Mouse (Mus musculus): ENCODE results near the gene Atg9a. TPM values are rescaled to one million over a fixed set of nuclear protein-coding genes. Genes with fewer than 3 reads are reported as not detected.

The Atg9a gene
- polyA plus RNA-seq, 1 experiment from 2014 or later: 60.8 TPM

GRCm38 (mm10) chr1:75168093-75168471, 23.9 kb downstream of the Atg9a start:
- peaks cover 20% of the 10 kb centered on the region for H3K36me3 ChIP-seq (ENCODE audit: control insufficient read depth, insufficient read depth, low read length)
- H3K9me3 ChIP-seq (replicated peaks; ENCODE audit: control insufficient read depth, low read length, poor library complexity, severe bottlenecking): no peaks in the 10 kb centered on the region
- no peaks in the 10 kb centered on the region; the same call in 1 of the 2 replicates for H3K27me3 ChIP-seq (ENCODE audit: control insufficient read depth, insufficient read depth, low read depth, low read length)
- peaks cover 9% of the 10 kb centered on the region for H3K4me1 ChIP-seq (ENCODE audit: control insufficient read depth, insufficient read depth, low read length)
- peak overlapping the region; percentile 85 for H3K4me2 ChIP-seq (ENCODE audit: low read length)
- peak; percentile 73 for ATAC-seq
- peak overlapping the region; percentile 82 for H3K4me3 ChIP-seq (ENCODE audit: low read depth, low read length)
- WGBS: 8% methylated on average over 7 of the region's 7 CpGs
- peak overlapping the region; percentile 91 for H3K9ac ChIP-seq (ENCODE audit: low read depth, low read length)
- peak overlapping the region; percentile 90 for H3K27ac ChIP-seq (ENCODE audit: low read length)

GRCm38 (mm10) chr1:75160256-75160617, 31.8 kb downstream of the Atg9a start:
- Histone ChIP-seq H3K4me1 (ENCODE audit: control insufficient read depth, insufficient read depth, low read length) (no peaks in the 10 kb centered on the region), H3K9me3 (replicated peaks; ENCODE audit: control insufficient read depth, low read length, poor library complexity, severe bottlenecking) (no peaks in the 10 kb centered on the region), H3K36me3 (ENCODE audit: control insufficient read depth, insufficient read depth, low read length) (no peaks in the 10 kb centered on the region), H3K9ac (ENCODE audit: low read depth, low read length) (no peak overlapping the region), H3K27ac (ENCODE audit: low read length) (no peak overlapping the region), H3K4me2 (ENCODE audit: low read length) (no peak overlapping the region), H3K27me3 (ENCODE audit: control insufficient read depth, insufficient read depth, low read depth, low read length) (no peaks in the 10 kb centered on the region; the same call in 1 of the 2 replicates), H3K4me3 (ENCODE audit: low read depth, low read length) (no peak overlapping the region)
- no peak for ATAC-seq
- WGBS: 78% methylated on average over 4 of the region's 4 CpGs

GRCm38 (mm10) chr1:75159540-75160255, 32.3 kb downstream of the Atg9a start:
- H3K27me3 ChIP-seq (ENCODE audit: control insufficient read depth, insufficient read depth, low read depth, low read length): no peaks in the 10 kb centered on the region; the same call in 1 of the 2 replicates
- no peaks in the 10 kb centered on the region for H3K36me3 ChIP-seq (ENCODE audit: control insufficient read depth, insufficient read depth, low read length)
- no peak for ATAC-seq
- no peak overlapping the region for H3K4me2 ChIP-seq (ENCODE audit: low read length)
- H3K9me3 ChIP-seq (replicated peaks; ENCODE audit: control insufficient read depth, low read length, poor library complexity, severe bottlenecking): no peaks in the 10 kb centered on the region
- H3K4me1 ChIP-seq (ENCODE audit: control insufficient read depth, insufficient read depth, low read length): no peaks in the 10 kb centered on the region
- H3K4me3 ChIP-seq (ENCODE audit: low read depth, low read length): no peak overlapping the region
- H3K9ac ChIP-seq (ENCODE audit: low read depth, low read length): no peak overlapping the region
- no peak overlapping the region for H3K27ac ChIP-seq (ENCODE audit: low read length)
- WGBS: 69% methylated on average over 5 of the region's 5 CpGs

- H3K4me2 ChIP-seq (ENCODE audit: low read length): no peak overlapping the region
- H3K36me3 ChIP-seq (ENCODE audit: control insufficient read depth, insufficient read depth, low read length): no peaks in the 10 kb centered on the region
- no peaks in the 10 kb centered on the region for H3K9me3 ChIP-seq (replicated peaks; ENCODE audit: control insufficient read depth, low read length, poor library complexity, severe bottlenecking)
- no peaks in the 10 kb centered on the region for H3K4me1 ChIP-seq (ENCODE audit: control insufficient read depth, insufficient read depth, low read length)
- H3K9ac ChIP-seq (ENCODE audit: low read depth, low read length): no peak overlapping the region
- no peak overlapping the region for H3K27ac ChIP-seq (ENCODE audit: low read length)
- H3K4me3 ChIP-seq (ENCODE audit: low read depth, low read length): no peak overlapping the region
- no peak for ATAC-seq
- no peaks in the 10 kb centered on the region for H3K27me3 ChIP-seq (ENCODE audit: control insufficient read depth, insufficient read depth, low read depth, low read length)
Observed at GRCm38 (mm10) chr1:75158990-75159389, 33.0 kb downstream of the Atg9a start.

GRCm38 (mm10) chr1:75155837-75156236, 36.2 kb downstream of the Atg9a start:
- Histone ChIP-seq H3K27ac (ENCODE audit: low read length) (no peak overlapping the region), H3K27me3 (ENCODE audit: control insufficient read depth, insufficient read depth, low read depth, low read length) (no peaks in the 10 kb centered on the region), H3K4me1 (ENCODE audit: control insufficient read depth, insufficient read depth, low read length) (no peaks in the 10 kb centered on the region), H3K36me3 (ENCODE audit: control insufficient read depth, insufficient read depth, low read length) (no peaks in the 10 kb centered on the region), H3K9ac (ENCODE audit: low read depth, low read length) (no peak overlapping the region), H3K4me2 (ENCODE audit: low read length) (no peak overlapping the region), H3K4me3 (ENCODE audit: low read depth, low read length) (no peak overlapping the region), H3K9me3 (replicated peaks; ENCODE audit: control insufficient read depth, low read length, poor library complexity, severe bottlenecking) (no peaks in the 10 kb centered on the region)
- 68% methylated on average over 3 of the region's 3 CpGs for WGBS
- ATAC-seq: no peak

- Histone ChIP-seq H3K9me3 (replicated peaks; ENCODE audit: control insufficient read depth, low read length, poor library complexity, severe bottlenecking) (no peaks in the 10 kb centered on the region), H3K36me3 (ENCODE audit: control insufficient read depth, insufficient read depth, low read length) (peaks cover 33% of the 10 kb centered on the region), H3K4me2 (ENCODE audit: low read length) (no peak overlapping the region), H3K27me3 (ENCODE audit: control insufficient read depth, insufficient read depth, low read depth, low read length) (no peaks in the 10 kb centered on the region), H3K4me1 (ENCODE audit: control insufficient read depth, insufficient read depth, low read length) (peaks cover 9% of the 10 kb centered on the region), H3K9ac (ENCODE audit: low read depth, low read length) (no peak overlapping the region), H3K4me3 (ENCODE audit: low read depth, low read length) (no peak overlapping the region), H3K27ac (ENCODE audit: low read length) (no peak overlapping the region)
- ATAC-seq: no peak
- 91% methylated on average over 4 of the region's 4 CpGs for WGBS
Observed at GRCm38 (mm10) chr1:75148727-75149126, 43.3 kb downstream of the Atg9a start.

GRCm38 (mm10) chr1:75147411-75148135, 44.4 kb downstream of the Atg9a start:
- no peak overlapping the region for H3K27ac ChIP-seq (ENCODE audit: low read length)
- H3K4me1 ChIP-seq (ENCODE audit: control insufficient read depth, insufficient read depth, low read length): peaks cover 11% of the 10 kb centered on the region
- ATAC-seq: no peak
- no peak overlapping the region for H3K4me3 ChIP-seq (ENCODE audit: low read depth, low read length)
- H3K9ac ChIP-seq (ENCODE audit: low read depth, low read length): no peak overlapping the region
- no peaks in the 10 kb centered on the region for H3K27me3 ChIP-seq (ENCODE audit: control insufficient read depth, insufficient read depth, low read depth, low read length)
- no peak overlapping the region for H3K4me2 ChIP-seq (ENCODE audit: low read length)
- WGBS: 86% methylated on average over 7 of the region's 7 CpGs
- H3K9me3 ChIP-seq (replicated peaks; ENCODE audit: control insufficient read depth, low read length, poor library complexity, severe bottlenecking): no peaks in the 10 kb centered on the region
- H3K36me3 ChIP-seq (ENCODE audit: control insufficient read depth, insufficient read depth, low read length): peaks cover 33% of the 10 kb centered on the region

GRCm38 (mm10) chr1:75145589-75145988, 46.4 kb downstream of the Atg9a start:
- no peak overlapping the region for H3K4me2 ChIP-seq (ENCODE audit: low read length)
- no peak for ATAC-seq
- H3K27me3 ChIP-seq (ENCODE audit: control insufficient read depth, insufficient read depth, low read depth, low read length): no peaks in the 10 kb centered on the region
- peaks cover 33% of the 10 kb centered on the region for H3K36me3 ChIP-seq (ENCODE audit: control insufficient read depth, insufficient read depth, low read length)
- no peak overlapping the region for H3K4me3 ChIP-seq (ENCODE audit: low read depth, low read length)
- peaks cover 17% of the 10 kb centered on the region for H3K4me1 ChIP-seq (ENCODE audit: control insufficient read depth, insufficient read depth, low read length)
- H3K9me3 ChIP-seq (replicated peaks; ENCODE audit: control insufficient read depth, low read length, poor library complexity, severe bottlenecking): no peaks in the 10 kb centered on the region
- WGBS: 97% methylated on average over 3 of the region's 3 CpGs
- H3K9ac ChIP-seq (ENCODE audit: low read depth, low read length): no peak overlapping the region
- no peak overlapping the region for H3K27ac ChIP-seq (ENCODE audit: low read length)
